Mouse (Mus musculus) adrenal gland, adult 18-20 months (tissue): ENCODE results near the gene Ell. TPM values are rescaled to one million over a fixed set of nuclear protein-coding genes. Genes with fewer than 3 reads are reported as not detected.

Experiments
- DNase-seq, 2 experiments: peaks; one replicate each; pipeline ENCODE4 v3.0.0; 2021 to 2022; ENCODE audit warnings: low spot score in 2 of 2
- total RNA-seq, 2 experiments: library from RNA; stranded (reverse); gene quantifications; 1 replicate in 1 of 2; 2 replicates in 1 of 2; pipeline ENCODE4 v1.2.3; 2021

Ell gene
- total RNA-seq, 2 experiments from 2014 or later, result 23.1 to 26.6 TPM

- DNase-seq, result peak; percentile 73 to 84
Observed at GRCm38 (mm10) chr8:70609849-70610795, 70.9 kb downstream of the Ell start.

- DNase-seq, result peak; percentile 89 to 95
Observed at GRCm38 (mm10) chr8:70610796-70611771, 71.8 kb downstream of the Ell start.

- DNase-seq, result peak; percentile 89 to 91
Observed at GRCm38 (mm10) chr8:70611849-70612248, 72.6 kb downstream of the Ell start.

GRCm38 (mm10) chr8:70613763-70614162 is 74.5 kb downstream of the Ell start:
- no peak for DNase-seq

- no peak for DNase-seq
Observed at GRCm38 (mm10) chr8:70614469-70614868, 75.2 kb downstream of the Ell start.

GRCm38 (mm10) chr8:70615281-70615680 is 76.0 kb downstream of the Ell start:
- DNase-seq, result no peak

- DNase-seq, result no peak
Observed at GRCm38 (mm10) chr8:70615894-70616293, 76.6 kb downstream of the Ell start, which contains the start of gene Lrrc25. TSS of gene Lrrc25 (plus strand) at chr8:70616155.

DNA sequence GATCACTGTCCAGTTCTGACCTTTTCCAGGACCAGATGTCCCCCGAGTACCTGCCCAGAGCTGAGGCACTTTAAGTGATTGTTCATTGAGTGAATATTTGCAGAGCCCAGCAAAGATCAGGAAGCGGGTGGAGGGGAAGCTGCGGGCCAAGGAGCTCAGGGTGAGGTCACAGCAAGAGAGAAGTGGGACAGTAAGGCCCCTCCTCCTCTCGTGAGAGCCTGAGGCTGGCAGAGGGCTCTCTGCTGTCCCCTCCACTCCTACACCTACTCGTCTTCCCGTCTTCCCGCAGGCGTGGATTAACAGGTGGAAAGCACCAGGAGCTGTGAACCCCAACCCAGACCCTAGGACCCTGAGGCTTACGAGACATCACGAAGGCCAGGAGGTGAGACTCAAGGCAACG is 77.4 kb downstream of the Ell start:
- DNase-seq, result no peak

DNA sequence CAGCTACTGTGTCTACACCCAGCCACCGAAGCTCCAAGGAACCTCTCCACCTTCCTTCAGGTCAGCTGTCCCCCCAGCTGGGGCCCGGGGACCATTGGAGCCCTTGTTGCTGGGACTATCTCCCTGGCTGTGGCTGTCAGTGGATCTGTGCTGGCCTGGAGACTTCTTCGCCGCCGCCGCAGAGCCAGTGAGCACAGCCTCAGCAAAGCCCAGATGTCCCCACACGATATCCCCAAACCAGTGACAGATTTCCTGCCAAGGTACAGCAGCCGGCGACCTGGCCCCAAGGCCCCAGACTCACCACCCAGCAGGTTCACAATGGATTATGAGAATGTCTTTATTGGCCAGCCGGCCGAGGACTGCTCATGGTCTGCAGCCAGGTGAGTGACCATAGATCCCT is 78.7 kb downstream of the Ell start:
- no peak for DNase-seq

DNA sequence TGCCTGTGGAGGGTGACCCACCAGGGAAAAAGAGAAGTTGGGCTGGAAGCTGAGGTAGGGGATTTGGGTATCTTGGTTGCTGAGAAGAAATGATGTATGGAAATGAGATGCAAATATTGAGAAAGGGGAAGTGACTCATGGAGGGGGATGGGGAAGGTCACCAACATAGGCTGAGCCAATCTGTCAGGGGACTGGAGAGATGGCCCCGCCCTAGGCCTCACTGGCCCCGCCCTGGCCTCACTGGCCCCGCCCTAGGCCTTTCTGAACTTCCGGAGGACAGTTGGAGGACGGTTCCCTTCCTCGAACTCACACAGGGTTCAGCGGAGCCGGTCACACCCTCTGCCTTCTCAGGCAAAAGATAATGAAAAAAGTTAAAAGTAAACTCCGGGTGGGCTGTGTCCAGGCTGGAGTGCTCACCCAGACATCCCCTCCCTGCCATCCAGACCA is 79.7 kb downstream of the Ell start:
- DNase-seq, result no peak

DNA sequence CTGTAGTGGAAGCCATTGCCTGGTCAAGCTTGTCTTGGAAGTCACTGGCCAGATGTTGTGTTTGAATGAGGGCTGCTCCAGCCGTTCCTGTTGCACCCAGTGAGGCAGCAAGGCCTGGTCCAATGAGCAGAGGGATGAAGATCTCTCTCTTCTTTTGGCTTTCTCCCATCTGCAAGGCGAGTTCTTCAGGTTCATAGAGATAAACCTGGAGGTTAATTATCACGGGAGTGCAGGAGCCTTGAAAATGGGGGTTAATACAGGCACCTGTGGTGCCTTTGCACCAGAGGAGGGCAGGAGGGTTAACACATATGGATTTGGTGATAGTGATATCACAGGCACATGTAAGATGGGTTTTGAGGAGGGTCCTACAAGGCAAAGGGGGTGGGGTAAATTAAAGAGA is 83.0 kb downstream of the Ell start:
- DNase-seq, result no peak

- peak; percentile 52 to 67 for DNase-seq
Observed at GRCm38 (mm10) chr8:70625104-70625503, 85.8 kb downstream of the Ell start.

GRCm38 (mm10) chr8:70627041-70627440 is 87.8 kb downstream of the Ell start:
- DNase-seq, result no peak

GRCm38 (mm10) chr8:70628986-70629490 is 89.8 kb downstream of the Ell start:
- DNase-seq, result no peak

DNA sequence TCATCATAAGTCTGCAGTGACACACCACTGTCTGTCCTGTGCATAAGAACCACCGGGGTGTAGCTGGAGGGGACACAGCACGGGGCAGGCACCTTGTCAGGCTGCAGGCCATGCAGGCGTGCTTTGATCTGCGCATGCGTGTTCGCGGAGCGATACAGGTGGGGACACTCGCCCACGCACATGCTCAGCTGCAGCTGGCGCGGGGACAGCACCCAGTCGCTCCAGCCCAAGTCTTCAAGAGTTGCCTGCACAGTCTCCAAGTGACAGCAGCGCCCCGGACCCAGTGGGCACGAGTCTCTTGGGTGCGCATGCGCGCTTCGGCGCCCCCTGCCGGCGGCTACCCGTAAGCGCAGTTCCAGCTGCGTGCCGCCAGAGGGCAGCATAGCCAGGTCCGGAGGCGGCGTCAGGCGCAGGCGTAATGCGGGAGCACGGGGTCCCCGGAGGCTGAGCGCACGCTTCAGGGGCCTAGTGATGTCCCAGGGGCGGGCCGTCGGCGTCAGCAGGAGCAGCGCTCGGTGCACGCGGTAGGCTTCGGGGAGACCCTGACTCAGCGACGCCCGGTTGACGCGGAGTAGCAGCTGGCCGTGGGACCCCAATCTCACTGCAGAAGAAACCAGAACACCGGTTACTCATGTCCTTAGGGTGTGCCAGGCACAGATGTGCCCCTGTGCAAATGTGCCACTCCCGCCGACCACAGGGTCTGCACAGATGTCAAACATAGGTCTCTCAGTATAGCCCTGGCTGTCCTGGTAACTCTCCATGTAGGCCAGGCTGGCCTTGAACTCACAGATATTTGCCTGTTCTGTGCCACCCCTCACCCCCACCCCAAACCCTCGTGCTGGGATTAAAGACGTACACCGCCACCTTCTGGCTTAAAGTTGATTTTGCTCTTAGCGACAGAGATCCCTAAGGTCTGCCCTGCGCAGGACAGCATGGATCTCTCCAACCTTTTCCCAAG is 90.6 kb downstream of the Ell start:
- DNase-seq, result peak; percentile 91 to 94

GRCm38 (mm10) chr8:70630532-70631381 is 91.5 kb downstream of the Ell start:
- peak; percentile 57 to 64 for DNase-seq

- DNase-seq, result peak in 1 of 2 experiments; percentile 51
Observed at GRCm38 (mm10) chr8:70631436-70631835, 92.2 kb downstream of the Ell start.

DNA sequence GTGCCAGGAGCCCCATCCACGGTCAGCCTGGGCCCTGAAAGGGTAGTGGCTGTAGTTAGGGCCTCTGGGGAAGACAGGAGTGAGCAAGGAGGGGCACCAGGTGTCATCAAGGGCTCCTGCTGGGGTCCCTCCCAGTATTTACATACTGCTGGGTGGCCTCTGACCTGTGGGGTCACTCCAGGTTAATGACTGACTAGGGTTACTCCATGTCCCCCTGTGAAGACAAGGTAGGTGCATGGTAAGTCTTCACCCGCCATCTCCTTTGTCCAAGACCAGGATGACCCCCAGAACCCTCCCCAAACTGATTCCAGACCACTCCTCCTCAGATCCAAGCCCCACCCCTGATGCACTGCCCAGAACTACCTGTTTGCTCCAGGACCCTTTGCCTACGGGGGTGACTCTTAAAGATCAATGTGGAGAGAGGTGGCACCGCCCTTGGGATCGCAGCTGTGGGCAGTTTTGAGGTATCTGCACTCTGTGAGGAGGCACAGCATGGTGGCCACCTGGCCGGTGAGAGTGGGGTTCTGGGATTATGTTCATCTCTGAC is 93.2 kb downstream of the Ell start, which contains the start of gene Gdf15:
Gene Gdf15, minus strand, starts transcription at position 111 of the 547 bp plus-strand sequence.
- DNase-seq, result no peak

DNA sequence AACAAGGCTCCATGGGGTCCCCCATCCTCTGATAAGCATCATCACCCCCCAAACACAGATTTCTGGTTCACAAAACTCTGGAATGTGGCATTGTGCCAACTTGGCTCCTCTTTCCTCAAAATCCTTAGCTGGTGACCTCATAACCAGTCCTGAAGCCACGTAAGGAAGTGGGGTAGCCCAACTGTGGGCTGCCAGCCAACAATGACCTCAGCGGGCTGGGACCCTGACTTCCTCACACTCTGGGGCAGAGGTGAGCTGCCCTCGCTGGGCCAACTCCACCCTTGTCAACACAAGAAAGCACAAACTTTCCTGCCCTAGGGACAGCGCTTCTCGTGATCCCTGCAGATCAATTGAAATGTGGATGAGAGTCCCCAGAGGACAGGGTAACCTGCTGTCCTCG is 94.8 kb downstream of the Ell start:
- peak; percentile 59 to 79 for DNase-seq
